Mouse (Mus musculus): Measurements from ENCODE around the gene Scmh1. TPM values are rescaled to one million over a fixed set of nuclear protein-coding genes. Genes with fewer than 3 reads are reported as not detected.

Gene Scmh1
- polyA plus RNA-seq, 1 experiment from 2014 or later, result 58.3 TPM

GRCm38 (mm10) chr4:120522351-120522750 lies 117.3 kb downstream of the Scmh1 start:
- H3K27ac ChIP-seq, result no peak overlapping the region
- no peak for DNase-seq (ENCODE audit: low spot score)
- WGBS, result 79% methylated on average over 4 of the region's 4 CpGs
- no peaks in the 10 kb centered on the region for H3K9me3 ChIP-seq
- peaks cover 89% of the 10 kb centered on the region for H3K36me3 ChIP-seq
- no peak overlapping the region for H3K4me3 ChIP-seq
- no peaks in the 10 kb centered on the region for H3K27me3 ChIP-seq (ENCODE audit: insufficient read depth, poor library complexity, severe bottlenecking)
- no peaks in the 10 kb centered on the region for H3K4me1 ChIP-seq

DNA sequence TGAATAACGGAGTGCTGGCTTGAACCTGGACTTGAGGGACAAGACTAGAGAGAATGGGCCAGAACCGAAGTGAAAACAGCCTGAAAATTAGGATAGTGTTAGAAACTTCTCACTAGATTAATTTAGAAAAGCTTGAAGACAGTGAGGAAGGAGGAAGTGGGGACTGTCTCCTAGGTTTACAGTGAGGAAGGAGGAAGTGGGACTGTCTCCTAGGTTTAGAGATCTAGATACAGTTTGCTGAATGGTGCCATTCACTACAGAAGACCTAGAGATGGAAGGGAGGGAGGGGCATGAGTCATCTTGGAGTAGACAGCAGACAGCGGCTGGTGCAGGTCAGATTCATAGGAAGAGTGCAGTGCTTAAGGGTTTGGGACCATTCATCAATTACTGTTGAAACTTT lies 118.0 kb downstream of the Scmh1 start:
- H3K4me3 ChIP-seq, result no peak overlapping the region
- no peak for DNase-seq (ENCODE audit: low spot score)
- no peaks in the 10 kb centered on the region for H3K4me1 ChIP-seq
- H3K27me3 ChIP-seq (ENCODE audit: insufficient read depth, poor library complexity, severe bottlenecking), result no peaks in the 10 kb centered on the region
- 83% methylated on average over 3 of the region's 3 CpGs for WGBS
- no peak overlapping the region for H3K27ac ChIP-seq
- no peaks in the 10 kb centered on the region for H3K9me3 ChIP-seq
- peaks cover 88% of the 10 kb centered on the region for H3K36me3 ChIP-seq

GRCm38 (mm10) chr4:120528171-120528570 lies 123.1 kb downstream of the Scmh1 start:
- H3K4me3 ChIP-seq, result no peak overlapping the region
- peaks cover 86% of the 10 kb centered on the region for H3K36me3 ChIP-seq
- 91% methylated on average over 9 of the region's 9 CpGs for WGBS
- H3K27ac ChIP-seq, result no peak overlapping the region
- no peaks in the 10 kb centered on the region for H3K9me3 ChIP-seq
- H3K27me3 ChIP-seq (ENCODE audit: insufficient read depth, poor library complexity, severe bottlenecking), result no peaks in the 10 kb centered on the region
- 0 out of 2 replicates have a peak, but pooled peaks cover 8% of the 10 kb centered on the region for H3K4me1 ChIP-seq
- DNase-seq (ENCODE audit: low spot score), result no peak

- peak; percentile 63 for DNase-seq (ENCODE audit: low spot score)
- no peak within 1 kb of the TSS for H3K4me3 ChIP-seq
- WGBS, result 87% methylated on average over 6 of the region's 6 CpGs
- H3K36me3 ChIP-seq, result peaks cover 63% of the 10 kb centered on the region
- no peaks in the 10 kb centered on the region for H3K9me3 ChIP-seq
- H3K27ac ChIP-seq, result no peak within 1 kb of the TSS
- H3K4me1 ChIP-seq, result 0 out of 2 replicates have a peak, but pooled peaks cover 8% of the 10 kb centered on the region
- no peaks in the 10 kb centered on the region for H3K27me3 ChIP-seq (ENCODE audit: insufficient read depth, poor library complexity, severe bottlenecking)
These were observed 126.9 kb downstream of the Scmh1 start, which contains the start of gene Slfnl1 for GRCm38 (mm10) chr4:120531986-120532385. Slfnl1 (plus strand) TSS chr4:120532231.

DNA sequence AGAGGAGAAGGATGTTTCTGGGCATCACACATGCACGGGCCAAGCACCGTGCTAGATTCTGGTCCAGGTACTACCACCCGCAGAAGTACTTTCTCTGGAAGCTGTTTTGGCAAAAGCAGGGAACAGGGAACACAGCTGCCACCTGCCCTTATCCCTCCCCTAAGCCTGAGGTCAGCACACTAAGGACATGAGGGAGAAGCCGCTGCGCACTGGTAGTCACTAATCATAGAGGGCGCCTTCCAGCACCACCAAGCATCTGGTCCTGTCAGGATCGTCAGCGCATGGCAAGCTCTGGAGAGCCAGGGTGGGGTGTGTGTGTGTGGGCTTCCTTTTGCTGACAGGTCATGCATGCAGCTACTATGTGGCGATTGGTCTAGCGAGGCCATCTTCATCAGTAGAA lies 133.6 kb downstream of the Scmh1 start:
- Histone ChIP-seq H3K4me3 (no peak overlapping the region), H3K9me3 (no peaks in the 10 kb centered on the region), H3K4me1 (no peaks in the 10 kb centered on the region), H3K27me3 (ENCODE audit: insufficient read depth, poor library complexity, severe bottlenecking) (no peaks in the 10 kb centered on the region), H3K27ac (no peak overlapping the region), H3K36me3 (peaks cover 67% of the 10 kb centered on the region)
- no peak for DNase-seq (ENCODE audit: low spot score)
- WGBS, result 91% methylated on average over 10 of the region's 10 CpGs

- Histone ChIP-seq H3K9me3 (no peaks in the 10 kb centered on the region), H3K4me3 (no peak overlapping the region), H3K36me3 (peaks cover 97% of the 10 kb centered on the region), H3K27me3 (ENCODE audit: insufficient read depth, poor library complexity, severe bottlenecking) (no peaks in the 10 kb centered on the region), H3K4me1 (no peaks in the 10 kb centered on the region), H3K27ac (no peak overlapping the region)
- 83% methylated on average over 1 of the region's 1 CpGs for WGBS
- DNase-seq (ENCODE audit: low spot score), result no peak
These were observed 139.8 kb downstream of the Scmh1 start for GRCm38 (mm10) chr4:120544896-120545295.

DNA sequence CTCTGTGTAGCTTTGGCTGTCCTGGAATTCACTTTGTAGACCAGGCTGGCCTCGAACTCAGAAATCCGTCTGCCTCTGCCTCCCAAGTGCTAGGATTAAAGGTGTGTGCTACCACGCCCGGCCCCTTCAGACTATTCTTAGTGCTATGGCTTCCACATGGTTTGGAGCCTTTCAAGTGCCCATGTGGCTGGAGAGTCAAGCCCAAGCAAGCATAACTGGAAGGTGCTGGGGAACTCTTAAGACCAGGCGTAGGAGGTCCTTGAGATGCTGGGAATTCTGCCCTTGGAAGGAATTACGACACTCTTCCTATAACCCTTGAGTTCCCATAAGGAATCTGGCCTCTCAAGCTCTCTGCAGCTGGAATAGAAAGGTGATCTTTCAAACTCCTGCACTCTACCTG lies 151.5 kb downstream of the Scmh1 start:
- 89% methylated on average over 6 of the region's 6 CpGs for WGBS

DNA sequence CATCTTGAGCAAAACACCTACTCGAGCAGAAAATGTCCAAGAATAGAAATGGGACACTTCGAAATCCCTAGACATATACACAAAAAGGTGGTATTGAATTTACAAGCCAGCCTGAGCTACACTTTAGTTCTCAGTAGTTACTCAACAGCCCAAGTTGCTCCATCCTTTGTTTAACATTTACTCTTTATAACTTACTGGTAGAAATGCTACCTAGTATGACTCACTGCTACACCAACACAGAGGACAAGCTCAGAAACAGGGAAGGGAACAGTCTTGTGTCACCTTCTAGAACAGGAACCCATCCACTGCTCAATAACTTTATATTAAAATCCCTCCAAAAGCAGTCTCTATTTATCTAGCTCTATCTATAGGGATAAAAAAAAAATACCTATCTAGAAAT lies 160.6 kb downstream of the Scmh1 start:
- H3K27ac ChIP-seq, result no peak overlapping the region
- no peak overlapping the region for H3K4me3 ChIP-seq
- 86% methylated on average over 2 of the region's 2 CpGs for WGBS
- DNase-seq (ENCODE audit: low spot score), result no peak
- H3K9me3 ChIP-seq, result no peaks in the 10 kb centered on the region
- no peaks in the 10 kb centered on the region for H3K27me3 ChIP-seq (ENCODE audit: insufficient read depth, poor library complexity, severe bottlenecking)
- peaks cover 56% of the 10 kb centered on the region for H3K36me3 ChIP-seq
- H3K4me1 ChIP-seq, result peaks cover 17% of the 10 kb centered on the region

More for the DNA sequence above, 151.5 kb downstream of the Scmh1 start:
- no peaks in the 10 kb centered on the region for H3K4me1 ChIP-seq
- DNase-seq (ENCODE audit: low spot score), result no peak
- H3K27me3 ChIP-seq (ENCODE audit: insufficient read depth, poor library complexity, severe bottlenecking), result no peaks in the 10 kb centered on the region
- peaks cover 94% of the 10 kb centered on the region for H3K36me3 ChIP-seq
- H3K27ac ChIP-seq, result no peak overlapping the region
- H3K4me3 ChIP-seq, result no peak overlapping the region
- H3K9me3 ChIP-seq, result no peaks in the 10 kb centered on the region

- Histone ChIP-seq H3K27ac (peak overlapping the region; percentile 97), H3K9me3 (no peaks in the 10 kb centered on the region), H3K4me1 (peaks cover 21% of the 10 kb centered on the region), H3K27me3 (ENCODE audit: insufficient read depth, poor library complexity, severe bottlenecking) (no peaks in the 10 kb centered on the region), H3K4me3 (peak overlapping the region; percentile 85), H3K36me3 (peaks cover 33% of the 10 kb centered on the region)
- WGBS, result 32% methylated on average over 5 of the region's 5 CpGs
- DNase-seq (ENCODE audit: low spot score), result no peak
These were observed 162.9 kb downstream of the Scmh1 start for GRCm38 (mm10) chr4:120568005-120568404.

- no peaks in the 10 kb centered on the region for H3K9me3 ChIP-seq
- no peak for DNase-seq (ENCODE audit: low spot score)
- peak overlapping the region; percentile 85 for H3K4me3 ChIP-seq
- H3K27ac ChIP-seq, result peak overlapping the region; percentile 97
- no peaks in the 10 kb centered on the region for H3K27me3 ChIP-seq (ENCODE audit: insufficient read depth, poor library complexity, severe bottlenecking)
- H3K36me3 ChIP-seq, result peaks cover 23% of the 10 kb centered on the region
- H3K4me1 ChIP-seq, result peaks cover 21% of the 10 kb centered on the region
- 9% methylated on average over 4 of the region's 4 CpGs for WGBS
These were observed 163.9 kb downstream of the Scmh1 start for GRCm38 (mm10) chr4:120569025-120569424.

GRCm38 (mm10) chr4:120569486-120570437 lies 164.7 kb downstream of the Scmh1 start, which contains the start of gene Ctps:
Ctps (minus strand) TSS chr4:120570276.
- Histone ChIP-seq H3K4me3 (peak within 1 kb of the TSS; percentile 85), H3K27me3 (ENCODE audit: insufficient read depth, poor library complexity, severe bottlenecking) (no peaks in the 10 kb centered on the region), H3K36me3 (peaks cover 16% of the 10 kb centered on the region), H3K27ac (peak within 1 kb of the TSS; percentile 97), H3K9me3 (no peaks in the 10 kb centered on the region), H3K4me1 (peaks cover 21% of the 10 kb centered on the region)
- WGBS, result under 1% methylated on average over 97 of the region's 97 CpGs
- peak; percentile 98 for DNase-seq (ENCODE audit: low spot score)

DNA sequence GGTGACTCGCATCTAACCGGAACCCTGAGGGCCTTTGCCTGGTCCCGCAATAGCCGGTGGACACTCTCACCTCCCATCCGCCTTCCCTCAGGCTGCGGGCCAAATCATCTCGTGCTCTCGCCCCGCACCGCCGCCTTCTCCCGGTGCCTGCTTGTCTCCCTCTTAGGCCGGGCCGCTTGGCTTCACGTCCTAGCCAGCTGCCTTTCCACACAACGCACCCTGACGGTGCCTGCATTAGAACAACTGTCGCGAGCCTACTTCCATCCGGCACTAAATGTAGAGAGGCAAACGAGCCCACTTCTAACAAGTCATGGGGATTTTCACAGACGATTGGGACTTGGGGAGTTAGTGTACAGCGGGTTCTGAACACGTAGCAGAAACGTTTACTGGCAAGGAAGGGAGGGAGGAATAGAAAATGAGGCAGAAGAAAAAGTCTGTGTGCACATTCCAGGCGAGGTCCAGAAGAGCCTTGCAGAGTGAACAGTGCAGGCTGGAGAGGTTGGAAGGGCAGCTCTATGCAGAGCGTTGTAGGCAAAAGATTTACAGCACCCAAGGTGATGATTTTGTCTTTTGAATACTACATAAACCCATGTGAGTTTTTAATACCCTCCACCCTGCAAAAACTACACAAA lies 165.5 kb downstream of the Scmh1 start:
- Histone ChIP-seq H3K27me3 (ENCODE audit: insufficient read depth, poor library complexity, severe bottlenecking) (no peaks in the 10 kb centered on the region), H3K4me3 (peak overlapping the region; percentile 85), H3K4me1 (peaks cover 21% of the 10 kb centered on the region), H3K27ac (peak overlapping the region; percentile 97), H3K9me3 (no peaks in the 10 kb centered on the region), H3K36me3 (peaks cover 8% of the 10 kb centered on the region)
- DNase-seq (ENCODE audit: low spot score), result no peak
- 1% methylated on average over 27 of the region's 27 CpGs for whole genome bisulfite sequencing

DNA sequence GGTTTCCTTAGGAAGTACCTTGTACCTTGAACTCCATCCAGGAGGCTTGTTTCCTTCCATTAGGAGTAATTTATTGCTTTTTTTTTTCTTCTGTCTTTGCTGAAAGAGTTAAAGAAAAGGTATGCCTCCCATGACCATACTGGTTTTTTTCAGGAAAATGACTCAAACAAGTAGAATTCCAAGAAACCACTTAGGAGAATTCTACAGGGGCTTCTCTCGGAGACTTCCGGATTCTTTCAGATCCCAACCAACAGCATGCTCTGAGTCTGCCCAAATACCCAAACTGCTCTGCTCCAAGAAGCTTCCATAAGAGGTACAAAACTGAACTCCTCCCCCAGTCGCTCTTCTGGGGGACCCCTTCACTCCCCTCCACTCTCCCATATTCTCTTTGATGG lies 166.0 kb downstream of the Scmh1 start:
- Histone ChIP-seq H3K27me3 (ENCODE audit: insufficient read depth, poor library complexity, severe bottlenecking) (no peaks in the 10 kb centered on the region), H3K27ac (peak overlapping the region; percentile 97; the same call in 1 of the 2 replicates), H3K4me1 (peaks cover 21% of the 10 kb centered on the region), H3K9me3 (no peaks in the 10 kb centered on the region), H3K4me3 (peak overlapping the region; percentile 85), H3K36me3 (peaks cover 3% of the 10 kb centered on the region; the same call in 1 of the 2 replicates)
- DNase-seq (ENCODE audit: low spot score), result no peak
- 65% methylated on average over 3 of the region's 3 CpGs for WGBS

Measured in heart, embryonic 10.5 days (tissue).